Mouse (Mus musculus): ENCODE measurements around the gene Ocel1.

- TF ChIP-seq PAX5 (IDR thresholded peaks at IDR 0.05; ENCODE audit: low read length) (no peak), BHLHE40 (IDR thresholded peaks at IDR 0.05; ENCODE audit: low read depth, low read length) (no peak), RCOR1 (conservative IDR thresholded peaks at IDR 0.05; ENCODE audit: low read depth, low read length) (no peak), CTCF (conservative IDR thresholded peaks at IDR 0.05 in 1 of 2, IDR thresholded peaks at IDR 0.05 in 1 of 2; ENCODE audit: low read depth in 2 of 2, low read length in 2 of 2) (no peak), POLR2A (IDR thresholded peaks at IDR 0.05; ENCODE audit: low read depth, low read length) (no peak), SIN3A (IDR thresholded peaks at IDR 0.05; ENCODE audit: low read length) (no peak), CHD1 (IDR thresholded peaks at IDR 0.05; ENCODE audit: low read depth, low read length) (no peak), ZMIZ1 (IDR thresholded peaks at IDR 0.05; ENCODE audit: low read depth, low read length) (no peak), MAFK (IDR thresholded peaks at IDR 0.05; ENCODE audit: insufficient replicate concordance, low read length) (no peak), MAX (IDR thresholded peaks at IDR 0.05; ENCODE audit: low read length) (no peak)
Measured at GRCm38 (mm10) chr8:71368366-71368765, 2.7 kb upstream of the Ocel1 start.
